Comparison of ENCODE assay signal across 14 mouse cellular contexts in genomic region chr11:76917230-76917548, GRCm38 (mm10). TPM values are rescaled to one million over a fixed set of nuclear protein-coding genes. Genes with fewer than 3 reads are reported as not detected.
DNase-seq lines count a peak whose midpoint lies in the region; ATAC-seq lines count a peak whose summit lies in the region.
"Had no signal": no experiment of that assay in that cellular context is flagged by ENCODE, and none has a peak within 500 bp of the region (broad histone marks: within the 10 kb centered on the region; RNA-seq: fewer than 3 reads in every experiment).

No protein-coding gene starts in this region.

- H3K9ac ChIP-seq in forebrain, embryonic 12.5 days = no peak overlapping the region
- H3K9ac ChIP-seq in forebrain, embryonic 16.5 days (replicated peaks; ENCODE audit: low read depth, low read length) = no peak overlapping the region
- H3K9ac ChIP-seq in lung, embryonic 15.5 days = no peak overlapping the region
- no peak overlapping the region for H3K9ac ChIP-seq in intestine, embryonic 14.5 days (ENCODE audit: low read length)

- H3K27ac ChIP-seq in forebrain, embryonic 12.5 days = no peak overlapping the region
- H3K27ac ChIP-seq in forebrain, embryonic 16.5 days (ENCODE audit: low read length) = no peak overlapping the region
- H3K27ac ChIP-seq in lung, embryonic 15.5 days = no peak overlapping the region
- peak overlapping the region; percentile 11; the same call in 1 of the 2 replicates for H3K27ac ChIP-seq in intestine, embryonic 14.5 days (ENCODE audit: low read depth)
- H3K27ac ChIP-seq: gastrocnemius, adult 2 months; macrophage had no signal

- no peaks in the 10 kb centered on the region for H3K9me3 ChIP-seq in forebrain, embryonic 12.5 days
- H3K9me3 ChIP-seq in forebrain, embryonic 16.5 days (ENCODE audit: control insufficient read depth, low read length) = no peaks in the 10 kb centered on the region
- no peaks in the 10 kb centered on the region for H3K9me3 ChIP-seq in lung, embryonic 15.5 days
- H3K9me3 ChIP-seq in intestine, embryonic 14.5 days (ENCODE audit: control insufficient read depth, low read length) = no peaks in the 10 kb centered on the region

- H3K4me1 ChIP-seq in forebrain, embryonic 12.5 days = peaks cover 7% of the 10 kb centered on the region
- H3K4me1 ChIP-seq in forebrain, embryonic 16.5 days (replicated peaks; ENCODE audit: control insufficient read depth, insufficient read depth, low read length) = peaks cover 1% of the 10 kb centered on the region
- H3K4me1 ChIP-seq in lung, embryonic 15.5 days = peaks cover 32% of the 10 kb centered on the region
- peaks cover 14% of the 10 kb centered on the region for H3K4me1 ChIP-seq in intestine, embryonic 14.5 days (replicated peaks; ENCODE audit: control insufficient read depth, insufficient read depth, low read length)

- WGBS in forebrain, embryonic 12.5 days = 46% methylated on average over 3 of the region's 3 CpGs
- 52% methylated on average over 3 of the region's 3 CpGs for WGBS in forebrain, embryonic 16.5 days
- 33% methylated on average over 3 of the region's 3 CpGs for WGBS in lung, embryonic 15.5 days
- WGBS in intestine, embryonic 14.5 days = 34% methylated on average over 3 of the region's 3 CpGs

- no peak for ATAC-seq in forebrain, embryonic 12.5 days (ENCODE audit: low FRiP score)
- ATAC-seq in forebrain, embryonic 16.5 days = no peak
- no peak for ATAC-seq in lung, embryonic 15.5 days (ENCODE audit: borderline replicate concordance, extremely low read depth, low FRiP score, low TSS enrichment)
- ATAC-seq in intestine, embryonic 14.5 days (replicated peaks; ENCODE audit: low FRiP score, low TSS enrichment, low read depth) = no peak
- ATAC-seq: inflammation-experienced regulatory T-cells, adult 6 months; Patski had no signal

- 0 out of 2 replicates have a peak, but pooled peaks cover 3% of the 10 kb centered on the region for H3K27me3 ChIP-seq in forebrain, embryonic 12.5 days
- no peaks in the 10 kb centered on the region for H3K27me3 ChIP-seq in forebrain, embryonic 16.5 days (replicated peaks; ENCODE audit: control insufficient read depth, insufficient read depth, low read length)
- H3K27me3 ChIP-seq in lung, embryonic 15.5 days = no peaks in the 10 kb centered on the region
- H3K27me3 ChIP-seq in intestine, embryonic 14.5 days (replicated peaks; ENCODE audit: control insufficient read depth, insufficient read depth, low read length) = no peaks in the 10 kb centered on the region
- H3K27me3 ChIP-seq: Patski had no signal

- H3K36me3 ChIP-seq in forebrain, embryonic 12.5 days (replicated peaks) = no peaks in the 10 kb centered on the region
- H3K36me3 ChIP-seq in forebrain, embryonic 16.5 days (ENCODE audit: control insufficient read depth, insufficient read depth) = no peaks in the 10 kb centered on the region
- H3K36me3 ChIP-seq in lung, embryonic 15.5 days = no peaks in the 10 kb centered on the region
- no peaks in the 10 kb centered on the region for H3K36me3 ChIP-seq in intestine, embryonic 14.5 days (ENCODE audit: control insufficient read depth, insufficient read depth, low read length)

- no peak for DNase-seq in lung, postnatal 10 days
- DNase-seq in intestine, embryonic 14.5 days (ENCODE audit: low spot score) = no peak
- DNase-seq in retina, postnatal 1 day = peak; percentile 48
- no peak for DNase-seq in T-cell, adult 2 months (ENCODE audit: low spot score)
- no peak for DNase-seq in gastrocnemius, postnatal 10 days
- DNase-seq: gastrocnemius, adult 2 months had no signal

- H3K4me2 ChIP-seq in forebrain, embryonic 12.5 days = 0 out of 2 replicates have a peak overlapping the region, but pooled peaks have one; percentile 21
- no peak overlapping the region for H3K4me2 ChIP-seq in forebrain, embryonic 16.5 days (ENCODE audit: low read length)
- H3K4me2 ChIP-seq in lung, embryonic 15.5 days = peak overlapping the region; percentile 3; the same call in 1 of the 2 replicates
- peak overlapping the region; percentile 40 for H3K4me2 ChIP-seq in intestine, embryonic 14.5 days (ENCODE audit: low read length)

- no peak overlapping the region for H3K4me3 ChIP-seq in forebrain, embryonic 12.5 days (replicated peaks)
- no peak overlapping the region for H3K4me3 ChIP-seq in forebrain, embryonic 16.5 days (replicated peaks; ENCODE audit: low read length)
- no peak overlapping the region for H3K4me3 ChIP-seq in lung, embryonic 15.5 days
- peak overlapping the region; percentile 8; the same call in 1 of the 2 replicates for H3K4me3 ChIP-seq in intestine, embryonic 14.5 days (ENCODE audit: low read depth, low read length)
- H3K4me3 ChIP-seq: gastrocnemius, adult 2 months had no signal

RNA-seq across cellular contexts. Expression of gene Blmh, which starts 7.4 kb away (rescaled TPM):
- 175 and 180 TPM in 2 replicates for polyA plus RNA-seq in forebrain, embryonic 12.5 days (2016; fragmentation: Nextera tagmentation; extraction: Ambion mirVana)
- polyA plus RNA-seq in forebrain, embryonic 16.5 days (2015; fragmentation: Nextera tagmentation; extraction: Ambion mirVana) = 128 and 136 TPM in 2 replicates
- 179 and 181 TPM in 2 replicates for polyA plus RNA-seq in lung, embryonic 15.5 days (2015; fragmentation: Nextera tagmentation; extraction: Ambion mirVana)
- 101 and 118 TPM in 2 replicates for polyA plus RNA-seq in intestine, embryonic 14.5 days (2014; fragmentation: Nextera tagmentation; extraction: Ambion mirVana)
- 10 to 100 TPM; 59.2 to 63.5 TPM for total RNA-seq in gastrocnemius, postnatal 10 days (2021)

RNA-seq across cellular contexts. Expression of gene Tmigd1, which starts 15.2 kb away (rescaled TPM):
- not detected in 2 replicates for polyA plus RNA-seq in forebrain, embryonic 12.5 days (2016; fragmentation: Nextera tagmentation; extraction: Ambion mirVana)
- not detected in 2 replicates for polyA plus RNA-seq in forebrain, embryonic 16.5 days (2015; fragmentation: Nextera tagmentation; extraction: Ambion mirVana)
- 0.14 and 0.24 TPM in 2 replicates for polyA plus RNA-seq in lung, embryonic 15.5 days (2015; fragmentation: Nextera tagmentation; extraction: Ambion mirVana)
- polyA plus RNA-seq in intestine, embryonic 14.5 days (2014; fragmentation: Nextera tagmentation; extraction: Ambion mirVana) = 0.26 and 0.43 TPM in 2 replicates
- total RNA-seq in gastrocnemius, postnatal 10 days (2021) = under 1 TPM; 0.41 to 0.52 TPM
- total RNA-seq: common myeloid progenitor, adult 5-6 weeks; left cerebral cortex, postnatal 10 days had no signal
- polyA plus RNA-seq: macrophage had no signal
